Mouse (Mus musculus) lung, postnatal 4 days (tissue): Measurements from ENCODE around the gene Creb3l1.

ENCODE experiments used
- DNase-seq, 2 experiments: peaks; one replicate each; pipeline ENCODE4 v3.0.0; 2021

The Creb3l1 gene

DNA sequence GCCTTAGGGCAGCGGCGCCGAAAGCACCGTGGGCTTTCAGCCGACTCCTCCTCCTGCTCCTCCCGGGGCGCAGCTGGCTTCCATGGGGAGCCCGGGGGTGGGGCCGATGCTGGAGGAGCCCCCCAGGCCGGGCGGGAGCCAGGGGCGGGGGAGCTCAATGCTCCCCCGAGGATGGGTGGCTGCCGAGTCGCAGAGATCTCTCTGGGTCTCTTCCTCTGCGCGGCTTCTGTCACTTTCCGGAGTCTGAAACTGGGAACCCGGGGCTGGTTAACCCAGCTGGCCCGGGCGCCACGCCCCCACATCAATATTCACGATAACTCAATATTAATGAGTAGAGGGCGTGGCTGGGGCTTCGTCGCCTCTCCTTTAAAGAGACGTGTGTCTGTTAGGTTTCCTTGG, at the start of gene Creb3l1:
Creb3l1 (minus strand) TSS at position 229 of the 399 bp plus-strand sequence.
- DNase-seq: peak; percentile 78 to 85

DNA sequence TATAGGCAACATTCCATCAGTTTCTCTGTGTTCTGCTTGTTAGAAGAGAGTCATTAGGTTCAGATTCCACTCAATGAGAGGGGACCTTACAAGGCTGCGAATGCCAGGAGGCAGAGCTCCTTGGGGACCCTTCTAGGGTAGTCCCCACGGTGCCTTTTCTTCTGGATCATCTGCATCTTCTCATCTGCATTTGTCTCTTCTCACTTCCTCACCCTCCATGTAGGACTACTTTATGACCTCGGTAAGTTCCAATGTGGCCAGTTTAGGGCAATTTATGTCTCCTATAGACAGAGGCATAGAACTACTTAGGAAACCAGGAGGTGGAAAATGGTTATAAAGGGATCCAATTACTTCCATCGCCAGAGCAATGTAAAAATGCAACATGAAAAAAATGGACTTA, 46.8 kb upstream of the Creb3l1 start:
- DNase-seq: no peak

DNA sequence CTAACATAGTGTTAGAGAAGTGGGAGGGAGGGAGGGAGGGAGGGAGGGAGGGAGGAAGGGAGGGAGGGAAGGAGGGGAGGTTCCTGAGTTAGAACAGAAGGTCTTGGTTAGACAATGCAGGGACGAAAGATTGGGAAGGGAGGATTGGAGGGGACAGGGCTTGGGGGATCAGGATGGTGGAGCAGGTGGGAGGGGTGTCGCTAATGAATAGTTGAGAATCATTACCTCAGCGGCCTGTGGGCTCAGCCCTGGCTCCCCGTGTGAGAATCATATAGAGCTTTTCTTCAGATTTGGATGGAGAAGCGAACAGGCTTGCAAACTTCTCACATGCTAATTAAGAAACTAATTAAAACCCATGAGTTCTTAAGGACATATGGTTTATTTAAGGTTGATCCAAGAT, 45.3 kb upstream of the Creb3l1 start:
- no peak for DNase-seq

DNA sequence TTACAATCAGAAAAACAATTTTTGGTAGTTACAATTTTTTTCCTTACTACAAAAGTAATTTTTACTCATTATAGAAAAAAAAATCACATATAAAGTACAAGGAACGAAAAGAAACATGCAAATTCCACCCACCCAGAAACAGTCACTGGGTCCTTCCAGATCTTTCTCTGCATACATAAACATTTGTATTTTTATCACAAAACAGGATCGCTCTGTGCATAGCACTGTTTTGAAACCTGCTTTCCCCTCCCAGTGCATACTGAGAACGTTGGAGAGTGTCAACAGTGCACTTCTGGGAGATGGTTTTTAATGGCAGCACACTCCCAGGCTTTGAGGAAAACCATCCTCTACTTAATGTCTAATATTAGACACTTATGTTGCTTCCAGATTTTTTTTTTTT, 43.3 kb upstream of the Creb3l1 start:
- no peak for DNase-seq

DNA sequence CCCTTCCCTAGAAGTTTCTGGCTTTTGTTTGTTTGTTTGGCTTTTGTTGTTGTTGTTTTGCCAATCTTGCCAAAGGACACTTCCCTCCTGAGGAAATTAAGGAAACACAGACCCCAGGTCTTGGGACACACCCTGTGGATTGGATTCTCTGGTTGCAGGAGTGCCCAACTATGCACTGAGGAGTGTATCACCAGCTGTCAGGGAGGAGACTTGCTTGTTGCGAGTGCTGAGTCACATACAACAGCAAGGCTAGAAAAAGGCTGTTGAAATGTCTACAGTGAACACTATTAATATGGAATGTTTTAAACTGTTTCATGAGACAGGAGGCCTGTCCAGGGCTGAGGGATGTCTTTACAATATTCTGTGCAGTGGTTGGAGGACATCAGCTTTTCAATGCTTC, 42.6 kb upstream of the Creb3l1 start:
- no peak for DNase-seq

DNA sequence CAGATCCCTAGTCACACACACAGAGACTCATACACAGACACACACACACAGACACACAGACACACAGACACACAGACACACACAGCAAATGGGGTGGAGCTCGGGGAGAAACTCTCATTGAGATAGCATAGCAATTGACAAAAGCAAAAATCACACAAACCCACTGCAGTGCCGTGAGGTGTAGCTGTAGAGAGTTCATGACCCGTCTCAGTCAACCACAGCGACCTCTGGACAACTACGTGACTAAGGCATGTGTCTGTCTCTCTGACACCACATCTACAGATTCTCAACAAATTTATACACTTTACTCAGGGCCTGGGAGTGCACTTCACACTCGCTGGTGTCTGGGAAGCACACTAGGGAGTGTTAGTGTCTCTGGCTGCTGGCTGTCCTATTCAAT, 41.6 kb upstream of the Creb3l1 start:
- no peak for DNase-seq

DNA sequence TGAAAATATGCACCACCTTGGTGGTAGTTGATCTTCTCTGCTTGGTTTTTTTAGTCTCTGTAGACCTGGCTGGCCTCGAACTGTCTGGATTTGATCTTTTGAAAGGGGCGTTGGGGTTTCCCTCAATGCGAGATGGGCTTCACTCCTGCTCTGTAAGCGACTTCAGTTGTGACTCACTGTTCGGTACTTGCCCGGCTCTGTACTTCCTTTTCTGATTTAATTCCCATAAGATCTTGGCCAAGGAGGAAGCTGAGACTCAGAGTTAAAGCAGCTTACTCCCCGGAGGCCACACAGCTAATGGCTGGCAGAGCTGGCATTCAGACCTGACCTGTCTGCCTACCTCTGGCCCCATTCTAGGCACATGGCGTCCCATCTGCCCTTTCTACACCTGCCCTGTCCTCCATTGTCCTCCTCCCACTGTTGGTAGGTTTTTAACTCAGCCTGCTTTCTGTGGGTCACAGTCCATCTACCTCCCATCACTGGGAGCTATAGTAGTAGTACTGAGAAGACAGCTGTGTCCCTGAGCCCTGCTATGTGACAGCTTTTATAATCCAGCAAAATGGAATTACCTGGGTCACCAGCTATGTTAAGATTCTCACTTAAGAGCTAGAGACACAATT, 41.1 kb upstream of the Creb3l1 start:
- no peak for DNase-seq

DNA sequence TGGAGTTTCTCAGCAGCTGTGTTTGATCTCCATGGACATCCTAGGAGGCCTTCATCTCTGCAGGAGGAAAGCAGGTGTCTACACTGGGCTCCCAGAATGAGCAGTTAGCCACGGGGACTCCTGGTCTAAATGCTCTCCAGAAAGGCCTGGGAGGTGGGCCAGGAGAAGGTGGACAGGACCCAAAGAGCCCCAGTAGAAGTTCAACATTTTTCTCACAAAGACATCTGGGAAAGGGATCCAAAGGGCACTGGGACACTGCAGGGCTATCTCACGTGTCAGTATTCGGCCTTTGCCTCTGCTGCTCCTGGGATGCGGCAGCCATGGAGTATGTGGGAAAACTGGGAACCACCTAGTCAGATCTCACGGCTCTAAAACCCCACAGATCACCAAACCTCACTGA, 38.8 kb upstream of the Creb3l1 start:
- no peak for DNase-seq

DNA sequence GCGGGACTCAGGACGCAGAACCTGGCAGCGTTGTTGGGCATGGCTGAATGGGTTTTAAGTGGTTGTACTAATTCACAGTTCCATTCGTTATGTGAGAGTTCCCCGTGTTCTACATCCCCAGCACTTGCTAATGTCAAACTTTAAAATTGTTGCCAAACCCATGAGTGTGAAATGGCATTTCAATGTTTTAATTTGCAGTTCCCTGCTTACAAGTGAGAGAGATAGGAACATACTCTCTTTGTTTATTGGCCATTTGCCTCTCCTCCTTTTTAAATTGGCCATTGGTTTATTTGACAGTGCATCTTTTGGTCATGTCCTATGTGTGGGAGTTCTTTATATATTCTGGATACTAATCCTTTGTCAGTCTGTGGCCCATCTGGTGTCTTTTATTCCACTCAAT, 37.0 kb upstream of the Creb3l1 start:
- DNase-seq: no peak

DNA sequence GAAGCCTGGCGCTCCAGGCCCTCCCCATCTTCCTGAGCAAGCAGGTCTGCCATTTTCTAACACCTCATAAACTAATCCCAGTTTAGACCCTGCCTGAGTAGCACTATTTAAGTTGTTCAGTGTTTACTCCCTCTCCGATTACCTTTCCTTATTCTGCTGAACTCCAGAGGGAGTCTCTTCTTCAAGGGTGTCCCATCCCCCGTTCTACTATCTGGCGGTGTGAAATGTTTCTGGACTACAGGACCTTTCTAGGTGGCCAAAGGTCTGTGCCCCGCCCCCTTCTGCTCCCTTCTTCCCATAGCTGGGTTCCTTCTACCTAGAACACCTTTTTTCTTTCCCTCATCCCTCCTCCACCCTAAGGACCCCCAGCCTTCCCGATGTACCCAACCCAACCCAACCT, 36.0 kb upstream of the Creb3l1 start:
- no peak for DNase-seq

DNA sequence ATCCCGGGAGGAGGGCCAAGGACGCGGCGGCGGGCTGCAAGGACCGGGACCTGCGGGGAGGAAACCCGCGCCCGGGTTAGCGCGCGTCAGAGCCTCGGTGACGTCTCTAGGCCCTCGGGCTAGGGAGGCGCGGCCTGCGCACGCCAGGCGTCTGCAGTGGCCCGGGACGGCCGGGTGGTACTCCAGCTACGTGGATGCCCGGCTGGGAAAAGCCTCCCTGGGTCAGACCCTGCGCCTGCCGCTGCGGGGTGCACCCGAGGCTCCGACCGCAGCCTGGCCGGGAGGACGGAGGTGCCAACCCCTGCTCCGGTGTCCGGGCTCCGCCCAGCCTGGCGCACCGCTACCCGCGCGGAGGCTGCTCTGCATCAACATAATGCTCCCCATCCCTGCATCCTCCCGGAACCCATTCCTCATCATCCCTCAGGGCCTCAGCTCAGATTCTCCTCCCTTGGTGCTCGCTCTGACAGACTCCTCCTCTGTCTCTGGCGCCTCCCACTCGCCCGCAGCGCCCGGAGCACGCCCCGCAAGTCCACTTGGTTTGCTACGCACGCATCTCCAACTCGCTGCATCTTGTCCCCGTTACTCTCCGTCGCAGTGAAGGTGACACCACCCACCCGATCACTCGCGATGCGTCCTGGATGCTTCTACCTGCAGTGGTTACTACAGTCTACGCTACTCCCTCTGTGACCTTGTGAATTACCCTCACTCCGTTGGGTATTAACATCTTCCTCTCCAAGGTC, 35.3 kb upstream of the Creb3l1 start:
- peak; percentile 52 to 67 for DNase-seq

DNA sequence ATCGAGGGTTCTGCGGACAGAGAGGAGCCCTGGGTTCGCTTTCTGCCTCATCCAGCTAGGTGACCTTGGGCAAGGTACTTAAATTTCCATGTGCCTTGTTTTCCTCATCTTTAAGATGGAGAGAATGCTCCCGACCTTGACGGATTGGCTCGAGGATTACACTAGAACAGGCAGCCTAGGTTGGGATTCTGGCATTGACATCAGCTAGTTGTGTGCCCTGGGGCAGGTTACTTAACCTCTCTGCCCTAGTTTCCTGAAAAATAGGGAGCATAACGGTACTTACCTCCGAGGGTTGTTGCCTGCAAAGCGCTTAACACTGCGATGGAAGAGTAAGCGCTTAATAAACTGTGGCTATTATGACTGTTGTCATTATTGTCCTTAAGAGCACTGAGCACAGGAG, 34.6 kb upstream of the Creb3l1 start:
- no peak for DNase-seq

DNA sequence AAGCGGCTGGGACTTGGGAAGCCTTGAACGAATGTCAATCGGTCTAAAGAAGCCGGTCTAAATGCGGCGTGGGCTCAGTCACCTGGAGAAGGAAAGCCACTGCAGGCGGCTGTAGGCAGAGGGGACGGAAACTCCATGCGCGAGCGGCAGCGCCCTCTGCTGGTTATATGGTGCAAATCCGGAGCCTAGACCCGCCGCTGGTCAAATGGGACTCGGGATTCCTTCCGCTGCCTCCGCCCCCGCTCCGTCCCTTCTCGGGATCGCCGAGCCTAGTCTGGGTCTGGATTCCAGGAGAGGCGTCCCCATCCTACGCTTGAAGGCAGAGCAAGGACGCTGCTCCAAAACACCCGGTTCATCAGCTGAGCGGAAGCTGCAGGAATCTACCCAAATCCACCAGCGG, 34.2 kb upstream of the Creb3l1 start:
- peak; percentile 91 to 94 for DNase-seq

DNA sequence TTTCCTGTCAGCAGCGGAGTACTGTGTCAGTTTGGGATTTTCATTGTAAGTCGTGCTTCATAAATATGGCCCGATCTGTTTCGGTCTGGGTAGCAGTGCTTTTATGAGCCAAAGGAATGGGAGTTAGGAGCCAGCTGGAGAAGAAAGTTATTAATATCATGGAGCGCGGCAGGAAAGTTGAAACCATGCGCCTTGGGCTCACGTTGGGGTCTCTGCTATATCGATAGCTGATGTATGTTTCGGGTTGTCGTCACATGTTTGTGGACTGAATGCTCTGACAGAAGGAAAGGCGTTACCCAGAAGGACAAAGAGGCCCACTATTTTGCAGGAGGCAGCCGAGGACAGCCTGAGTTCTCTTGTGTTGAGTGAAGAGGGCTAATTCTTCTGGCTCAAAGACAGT, 32.5 kb upstream of the Creb3l1 start:
- no peak for DNase-seq

DNA sequence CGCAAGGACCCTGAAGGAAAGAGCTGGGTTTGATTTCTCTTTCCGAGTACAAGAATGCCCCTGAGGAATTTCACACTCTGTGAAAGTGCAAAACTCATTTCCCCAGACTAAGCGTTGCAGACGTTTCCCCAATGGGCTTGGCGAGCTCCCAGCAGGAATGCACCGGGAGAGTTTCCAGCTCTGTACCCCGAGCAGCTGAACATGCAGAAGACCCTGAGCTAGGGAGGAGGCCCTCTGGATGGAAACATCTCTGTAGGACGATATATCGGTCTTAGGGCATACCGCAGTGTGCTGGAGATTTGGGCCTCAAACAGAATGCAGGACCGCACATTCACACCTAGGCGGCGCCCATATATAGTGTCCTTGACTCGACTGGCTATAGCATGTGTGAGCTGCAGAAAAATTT, 31.5 kb upstream of the Creb3l1 start:
- peak; percentile 69 to 82 for DNase-seq

DNA sequence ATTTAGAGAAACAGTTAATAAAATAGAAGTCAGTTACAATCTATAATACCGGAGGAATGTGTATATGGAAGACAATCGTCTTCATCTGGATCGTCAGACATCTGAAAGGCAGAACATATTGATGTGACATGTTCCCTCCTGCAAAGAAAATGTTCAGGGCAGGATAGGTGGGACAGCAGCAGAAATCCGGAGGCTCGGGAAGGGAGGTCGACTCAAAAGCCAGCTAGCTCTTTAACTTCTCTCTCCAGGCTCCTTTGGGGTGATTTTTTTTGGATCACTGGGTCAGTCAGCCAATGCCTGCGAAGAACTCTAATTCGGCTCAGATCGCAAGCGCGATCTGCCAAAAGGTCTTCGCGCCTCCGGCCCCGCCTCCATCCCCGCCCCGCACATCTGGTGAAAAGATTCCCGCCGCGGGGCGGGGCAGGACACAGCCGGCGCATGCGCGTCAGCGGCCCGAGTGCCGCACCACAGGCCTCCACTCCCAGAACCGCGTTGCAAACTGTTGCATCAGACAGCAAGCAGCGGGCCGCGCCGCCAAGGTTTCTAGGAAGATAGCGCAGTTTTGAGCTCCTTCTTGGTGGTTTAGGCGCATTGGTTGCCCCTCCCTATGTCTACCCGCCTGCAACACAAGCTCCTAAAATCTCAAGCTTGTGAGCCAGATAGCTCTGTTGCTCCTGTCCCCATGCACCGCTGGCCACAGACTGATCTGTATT, 31.0 kb upstream of the Creb3l1 start:
- peak; percentile 93 to 96 for DNase-seq

DNA sequence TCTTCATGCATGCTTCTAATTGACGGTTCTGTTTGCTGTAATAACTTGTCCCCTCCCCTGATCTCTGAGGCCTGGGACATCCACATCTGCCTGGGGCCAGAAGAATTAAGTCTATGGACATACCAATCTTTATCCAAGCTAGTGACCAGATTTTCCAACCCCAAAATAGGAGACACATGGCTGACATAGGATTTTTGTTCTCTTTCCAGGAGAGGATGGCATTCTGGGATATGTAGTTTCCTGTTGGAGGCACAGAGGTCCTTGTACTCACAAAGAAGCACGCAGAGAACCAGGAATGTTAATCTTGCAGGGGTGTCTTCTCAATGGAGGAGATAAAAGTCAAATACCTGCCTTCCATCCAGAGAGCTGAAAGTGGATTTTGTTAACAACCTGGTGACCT, 28.5 kb upstream of the Creb3l1 start:
- no peak for DNase-seq

DNA sequence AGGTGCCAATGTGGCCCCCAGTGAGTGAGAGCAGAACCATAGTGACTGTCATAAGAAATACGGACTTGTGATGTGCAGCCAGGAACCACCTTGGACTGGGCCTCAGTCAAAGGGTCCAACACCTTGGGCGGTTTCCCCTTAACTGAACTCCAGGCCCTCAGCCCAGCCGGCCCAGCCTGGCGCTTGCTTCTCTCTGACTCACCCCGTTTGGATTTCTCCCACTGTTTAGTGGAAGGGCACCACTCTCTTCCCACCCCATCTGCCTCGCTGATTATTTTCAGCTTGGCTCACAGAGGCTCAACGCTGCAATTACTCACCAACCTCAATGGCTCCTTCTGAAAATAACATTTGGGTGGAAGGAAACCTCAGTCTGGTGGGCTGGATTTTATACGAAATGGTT, 27.9 kb upstream of the Creb3l1 start:
- no peak for DNase-seq

DNA sequence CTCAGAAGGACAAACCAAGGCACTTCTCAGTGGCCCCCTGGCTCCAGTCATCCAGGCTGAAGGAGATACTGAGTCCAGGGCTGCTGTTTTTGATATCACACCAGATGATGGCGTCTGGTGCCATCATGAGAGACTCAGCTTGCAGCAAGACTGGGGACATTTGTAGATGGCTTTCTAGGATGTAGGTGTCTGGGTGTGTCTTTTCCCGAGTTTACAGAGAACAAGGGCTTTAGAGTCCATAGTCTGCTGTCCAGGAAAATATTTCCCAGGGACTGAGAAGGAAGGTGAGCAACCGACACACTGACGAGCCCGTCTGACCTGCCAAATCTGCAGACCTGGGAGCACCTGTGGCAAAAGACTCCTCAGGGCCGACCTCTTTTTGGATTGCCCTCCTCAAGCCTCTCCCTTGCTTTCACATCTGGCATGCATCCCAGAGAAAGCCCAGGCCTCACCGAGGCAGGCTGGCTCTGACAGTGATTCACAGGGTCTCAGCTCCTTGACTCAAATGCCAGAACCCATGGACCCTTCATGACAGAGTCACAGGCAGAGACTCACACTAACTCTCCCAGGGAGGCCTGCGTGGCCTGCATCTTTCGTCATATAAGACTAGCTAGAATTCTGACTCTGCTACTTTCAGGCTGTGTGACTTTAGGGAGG, 23.9 kb upstream of the Creb3l1 start:
- DNase-seq: no peak

DNA sequence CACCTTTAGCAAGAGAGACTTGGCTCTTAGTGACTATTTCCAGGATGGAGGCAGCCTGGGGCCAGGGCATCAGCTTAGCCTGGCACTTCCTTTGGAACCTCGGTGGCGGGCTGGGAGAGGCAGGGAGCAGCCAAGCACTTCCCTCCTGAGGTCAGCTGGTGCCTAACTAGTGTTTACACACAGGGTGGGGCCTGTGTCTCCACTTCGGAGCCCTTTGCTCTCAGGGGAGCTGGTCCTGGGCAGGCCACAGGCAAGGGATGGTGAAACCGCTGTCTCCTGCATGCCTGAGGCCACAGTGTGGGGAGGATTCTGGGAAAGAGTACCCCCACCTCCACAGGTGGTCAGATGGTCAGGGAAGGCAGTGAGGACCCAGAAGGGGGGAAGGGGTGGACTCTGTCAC, 23.3 kb upstream of the Creb3l1 start:
- peak in 1 of 2 experiments; percentile 44 for DNase-seq

DNA sequence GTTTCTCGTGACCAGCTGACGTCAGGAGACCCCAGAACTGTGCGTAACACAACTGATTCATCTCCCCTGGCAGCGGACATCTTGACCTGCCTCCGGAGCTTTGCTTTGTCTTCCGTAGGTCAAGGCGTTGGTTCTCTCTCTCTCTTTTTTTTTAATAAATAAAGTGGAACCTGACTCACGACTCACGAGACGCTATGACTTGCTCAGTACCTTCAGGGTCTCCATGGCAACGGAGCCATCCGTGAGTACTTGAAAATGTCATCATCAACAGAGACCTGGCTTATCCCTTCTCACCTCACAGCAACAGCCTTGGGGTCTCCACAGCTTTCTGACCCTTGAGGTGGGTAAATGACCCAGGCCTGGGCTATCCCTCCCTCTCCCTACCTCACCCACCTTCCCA, 19.0 kb upstream of the Creb3l1 start:
- no peak for DNase-seq

DNA sequence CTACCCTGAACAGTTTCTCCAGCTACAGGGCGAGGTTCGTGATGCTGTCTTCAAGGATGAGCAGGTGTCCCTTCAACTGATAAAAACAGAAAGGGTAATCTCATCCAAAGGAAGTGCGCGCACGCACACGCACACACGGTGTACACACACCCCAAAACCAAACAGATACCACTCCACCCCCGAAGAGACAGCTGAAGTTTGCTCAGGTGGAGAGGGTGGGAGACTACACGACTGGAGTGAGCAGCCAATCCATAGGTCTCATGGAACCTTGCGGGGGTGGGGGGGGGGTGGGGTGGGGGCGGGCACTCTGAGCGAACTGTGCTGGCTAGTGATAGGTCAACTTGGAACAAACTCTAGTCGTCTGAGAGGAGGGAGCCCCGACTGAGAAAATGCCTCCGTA, 17.2 kb upstream of the Creb3l1 start:
- DNase-seq: no peak

DNA sequence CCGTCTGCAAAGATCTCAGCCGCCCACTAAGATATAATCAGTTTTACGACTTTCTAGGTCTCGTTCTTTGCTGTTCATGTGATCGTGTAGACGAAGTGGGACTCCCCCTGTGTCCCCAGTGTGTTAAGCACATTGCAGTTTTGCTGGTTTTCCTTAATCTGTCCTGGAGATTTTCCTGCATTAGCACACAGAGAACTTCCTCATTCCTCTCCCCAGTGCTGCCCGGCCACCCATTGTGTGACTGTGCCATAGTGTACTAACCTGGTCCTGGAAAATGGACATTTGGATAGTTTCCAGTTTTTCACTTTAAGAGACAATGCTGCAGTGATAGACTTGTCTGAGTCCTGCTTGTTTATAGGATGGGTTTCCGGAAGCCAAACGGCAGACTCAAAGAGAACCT, 10.0 kb upstream of the Creb3l1 start:
- DNase-seq: no peak

DNA sequence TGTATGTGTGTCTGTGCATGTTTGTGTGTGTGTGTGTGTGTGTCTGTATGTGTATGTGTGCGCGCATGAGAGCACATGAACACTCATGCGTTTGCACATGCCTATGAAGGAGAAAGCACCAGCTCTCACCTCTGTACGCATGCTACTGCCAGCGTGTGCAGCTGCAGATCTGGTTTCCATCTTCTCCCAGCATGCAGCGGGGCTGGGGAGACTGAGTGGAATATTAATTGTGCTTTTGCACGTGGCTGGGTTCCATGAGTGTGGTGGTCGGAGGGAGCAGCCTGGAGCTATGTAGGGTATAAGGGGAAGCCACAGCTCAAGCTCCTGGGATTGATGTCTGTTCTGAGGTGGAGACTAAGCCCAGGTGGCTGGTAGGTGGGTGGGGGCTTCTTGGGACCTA, 6.3 kb upstream of the Creb3l1 start:
- DNase-seq: no peak
